In genomic region chr9:53272207-53272606, GRCm38 (mm10) we compare ENCODE assay signal across 24 mouse cellular contexts. TPM values are rescaled to one million over a fixed set of nuclear protein-coding genes. Genes with fewer than 3 reads are reported as not detected.
DNase-seq lines count a peak whose midpoint lies in the region; ATAC-seq and TF ChIP-seq lines count a peak whose summit lies in the region.
"Had no signal": no experiment of that assay in that cellular context is flagged by ENCODE, and none has a peak within 500 bp of the region (broad histone marks: within the 10 kb centered on the region; RNA-seq: fewer than 3 reads in every experiment).

No protein-coding gene starts in this region.

- no peaks in the 10 kb centered on the region for H3K36me3 ChIP-seq in heart, embryonic 15.5 days
- no peaks in the 10 kb centered on the region for H3K36me3 ChIP-seq in heart, embryonic 10.5 days
- H3K36me3 ChIP-seq in embryonic facial prominence, embryonic 15.5 days = no peaks in the 10 kb centered on the region
- no peaks in the 10 kb centered on the region for H3K36me3 ChIP-seq in limb, embryonic 12.5 days
- no peaks in the 10 kb centered on the region for H3K36me3 ChIP-seq in forebrain, embryonic 14.5 days (ENCODE audit: control insufficient read depth, insufficient read depth, low read length)
- H3K36me3 ChIP-seq: hindbrain, embryonic 12.5 days; midbrain, embryonic 13.5 days; neural tube, embryonic 12.5 days had no signal

- no peaks in the 10 kb centered on the region for H3K27me3 ChIP-seq in heart, embryonic 15.5 days
- H3K27me3 ChIP-seq in heart, embryonic 10.5 days (ENCODE audit: insufficient read depth, poor library complexity, severe bottlenecking) = no peaks in the 10 kb centered on the region
- H3K27me3 ChIP-seq in embryonic facial prominence, embryonic 15.5 days = no peaks in the 10 kb centered on the region
- H3K27me3 ChIP-seq in limb, embryonic 12.5 days = no peaks in the 10 kb centered on the region
- H3K27me3 ChIP-seq in forebrain, embryonic 14.5 days (replicated peaks; ENCODE audit: control insufficient read depth, insufficient read depth, low read length) = no peaks in the 10 kb centered on the region
- H3K27me3 ChIP-seq: CH12.LX; hindbrain, embryonic 12.5 days; midbrain, embryonic 13.5 days; neural tube, embryonic 12.5 days had no signal

- TF ChIP-seq CTCF in left cerebral cortex, adult 2 months (IDR thresholded peaks at IDR 0.05) = no peak

- peaks cover 3% of the 10 kb centered on the region; the same call in 1 of the 2 replicates for H3K4me1 ChIP-seq in heart, embryonic 15.5 days (replicated peaks)
- H3K4me1 ChIP-seq in heart, embryonic 10.5 days = no peaks in the 10 kb centered on the region
- peaks cover 7% of the 10 kb centered on the region; the same call in 1 of the 2 replicates for H3K4me1 ChIP-seq in embryonic facial prominence, embryonic 15.5 days
- peaks cover 9% of the 10 kb centered on the region for H3K4me1 ChIP-seq in limb, embryonic 12.5 days (replicated peaks)
- H3K4me1 ChIP-seq in forebrain, embryonic 14.5 days (ENCODE audit: control insufficient read depth, insufficient read depth, low read length) = no peaks in the 10 kb centered on the region
- H3K4me1 ChIP-seq: hindbrain, embryonic 12.5 days; midbrain, embryonic 13.5 days; neural tube, embryonic 12.5 days had no signal

- no peak overlapping the region for H3K4me3 ChIP-seq in heart, embryonic 15.5 days
- no peak overlapping the region for H3K4me3 ChIP-seq in heart, embryonic 10.5 days
- H3K4me3 ChIP-seq in left cerebral cortex, adult 2 months = no peak overlapping the region
- no peak overlapping the region for H3K4me3 ChIP-seq in embryonic facial prominence, embryonic 15.5 days (replicated peaks)
- H3K4me3 ChIP-seq in limb, embryonic 12.5 days (replicated peaks) = no peak overlapping the region
- H3K4me3 ChIP-seq in forebrain, embryonic 14.5 days (ENCODE audit: low read depth, low read length) = no peak overlapping the region
- H3K4me3 ChIP-seq: hindbrain, embryonic 12.5 days; midbrain, embryonic 13.5 days; neural tube, embryonic 12.5 days had no signal

- intact Hi-C loops in left cerebral cortex, adult 2 months (cut with DNase I) = loop anchor here (5.0 kb wide), 1 partner anchor 75 kb away; no protein-coding TSS in a partner anchor
- intact Hi-C loops in left cerebral cortex, postnatal 14 days (cut with DNase I) = no loop called here

- H3K9ac ChIP-seq in heart, embryonic 15.5 days = no peak overlapping the region
- H3K9ac ChIP-seq in embryonic facial prominence, embryonic 15.5 days = no peak overlapping the region
- no peak overlapping the region for H3K9ac ChIP-seq in limb, embryonic 12.5 days (replicated peaks)
- H3K9ac ChIP-seq in forebrain, embryonic 14.5 days (ENCODE audit: low read length) = no peak overlapping the region
- H3K9ac ChIP-seq: hindbrain, embryonic 12.5 days; midbrain, embryonic 13.5 days; neural tube, embryonic 12.5 days had no signal

- WGBS in heart, embryonic 15.5 days = 54% methylated on average over 5 of the region's 5 CpGs
- 68% methylated on average over 5 of the region's 5 CpGs for WGBS in heart, embryonic 10.5 days
- 31% methylated on average over 5 of the region's 5 CpGs for WGBS in embryonic facial prominence, embryonic 15.5 days
- 36% methylated on average over 5 of the region's 5 CpGs for WGBS in limb, embryonic 12.5 days
- WGBS in forebrain, embryonic 14.5 days = 56% methylated on average over 5 of the region's 5 CpGs

- ATAC-seq in heart, embryonic 15.5 days (replicated peaks; ENCODE audit: insufficient number of reproducible peaks, insufficient read depth, low FRiP score, low read depth) = no peak
- no peak for ATAC-seq in embryonic facial prominence, embryonic 15.5 days (ENCODE audit: insufficient number of reproducible peaks, low FRiP score, low TSS enrichment, low read depth)
- no peak for ATAC-seq in limb, embryonic 12.5 days (ENCODE audit: insufficient number of reproducible peaks, insufficient read depth, low FRiP score, low TSS enrichment, low read depth)
- no peak for ATAC-seq in forebrain, embryonic 14.5 days
- ATAC-seq: midbrain, embryonic 13.5 days had no signal

- DNase-seq in heart, embryonic 10.5 days (ENCODE audit: low spot score) = no peak
- no peak for DNase-seq in left cerebral cortex, adult 2 months (ENCODE audit: extremely low spot score in 1 of 2, low spot score in 2 of 2)
- no peak for DNase-seq in left cerebral cortex, postnatal 14 days (ENCODE audit: low spot score in 2 of 2)
- DNase-seq in spleen, postnatal 36 days (ENCODE audit: low spot score in 2 of 2) = no peak
- no peak for DNase-seq in forebrain, embryonic 14.5 days (ENCODE audit: low spot score)
- DNase-seq: adrenal gland, postnatal 25 days; cerebellum, adult 11-12 months; cerebellum, postnatal 14 days; gastrocnemius, postnatal 14 days; heart, adult 18-20 months; heart, postnatal 10 days; kidney, postnatal 4 days; lung, adult 18-20 months; right cerebral cortex, postnatal 4 days had no signal

- peak overlapping the region; percentile 37; the same call in 1 of the 2 replicates for H3K27ac ChIP-seq in heart, embryonic 15.5 days
- no peak overlapping the region for H3K27ac ChIP-seq in heart, embryonic 10.5 days
- peak overlapping the region; percentile 3; the same call in 1 of the 2 replicates for H3K27ac ChIP-seq in left cerebral cortex, adult 2 months
- H3K27ac ChIP-seq in embryonic facial prominence, embryonic 15.5 days (replicated peaks) = 0 out of 2 replicates have a peak overlapping the region, but pooled peaks have one; percentile 22
- peak overlapping the region; percentile 50 for H3K27ac ChIP-seq in limb, embryonic 12.5 days
- no peak overlapping the region for H3K27ac ChIP-seq in forebrain, embryonic 14.5 days (ENCODE audit: low read depth, low read length)
- H3K27ac ChIP-seq: hindbrain, embryonic 12.5 days; macrophage; midbrain, embryonic 13.5 days; neural tube, embryonic 12.5 days had no signal

- H3K4me2 ChIP-seq in heart, embryonic 15.5 days = no peak overlapping the region
- H3K4me2 ChIP-seq in embryonic facial prominence, embryonic 15.5 days (replicated peaks) = no peak overlapping the region
- H3K4me2 ChIP-seq in limb, embryonic 12.5 days = no peak overlapping the region
- H3K4me2 ChIP-seq in forebrain, embryonic 14.5 days (ENCODE audit: low read length) = no peak overlapping the region
- H3K4me2 ChIP-seq: hindbrain, embryonic 12.5 days; liver, embryonic 11.5 days; midbrain, embryonic 13.5 days; neural tube, embryonic 12.5 days had no signal

- H3K9me3 ChIP-seq in heart, embryonic 15.5 days (replicated peaks) = no peaks in the 10 kb centered on the region
- no peaks in the 10 kb centered on the region for H3K9me3 ChIP-seq in heart, embryonic 10.5 days
- no peaks in the 10 kb centered on the region for H3K9me3 ChIP-seq in embryonic facial prominence, embryonic 15.5 days (replicated peaks)
- no peaks in the 10 kb centered on the region for H3K9me3 ChIP-seq in limb, embryonic 12.5 days
- no peaks in the 10 kb centered on the region for H3K9me3 ChIP-seq in forebrain, embryonic 14.5 days (replicated peaks; ENCODE audit: control insufficient read depth, low read length)
- H3K9me3 ChIP-seq: hindbrain, embryonic 12.5 days; midbrain, embryonic 13.5 days; neural tube, embryonic 12.5 days had no signal

RNA-seq across cellular contexts. Expression of gene Ddx10, which starts 24.4 kb away (rescaled TPM):
- 14.8 and 17.5 TPM in 2 replicates for polyA plus RNA-seq in heart, embryonic 15.5 days (2015; fragmentation: Nextera tagmentation; extraction: Ambion mirVana)
- polyA plus RNA-seq in heart, embryonic 10.5 days (2016; fragmentation: Nextera tagmentation; extraction: Ambion mirVana) = 23.2 and 25.5 TPM in 2 replicates
- total RNA-seq in left cerebral cortex, adult 2 months (2021) = 10 to 100 TPM; 19.8 to 22.1 TPM
- total RNA-seq in left cerebral cortex, postnatal 14 days (2021) = 10 to 100 TPM; 20.9 to 21.1 TPM
- 23.4 and 26.0 TPM in 2 replicates for polyA plus RNA-seq in embryonic facial prominence, embryonic 15.5 days (2015; fragmentation: Nextera tagmentation; extraction: Ambion mirVana)
- 31.0 and 31.8 TPM in 2 replicates for polyA plus RNA-seq in limb, embryonic 12.5 days (2016; fragmentation: Nextera tagmentation; extraction: Ambion mirVana)
- polyA plus RNA-seq in forebrain, embryonic 14.5 days (2014; fragmentation: Nextera tagmentation; extraction: Ambion mirVana) = 22.8 and 24.7 TPM in 2 replicates

RNA-seq across cellular contexts. Expression of gene Exph5, which starts 29.3 kb away (rescaled TPM):
- 0.31 and 0.93 TPM in 2 replicates for polyA plus RNA-seq in heart, embryonic 15.5 days (2015; fragmentation: Nextera tagmentation; extraction: Ambion mirVana)
- 0.31 and 0.65 TPM in 2 replicates for polyA plus RNA-seq in heart, embryonic 10.5 days (2016; fragmentation: Nextera tagmentation; extraction: Ambion mirVana)
- total RNA-seq in left cerebral cortex, adult 2 months (2021) = 10 to 100 TPM; 27.4 to 33.4 TPM
- 10 to 100 TPM; 12.8 to 19.1 TPM for total RNA-seq in left cerebral cortex, postnatal 14 days (2021)
- 2.3 and 2.4 TPM in 2 replicates for polyA plus RNA-seq in embryonic facial prominence, embryonic 15.5 days (2015; fragmentation: Nextera tagmentation; extraction: Ambion mirVana)
- 1.4 TPM in 2 replicates for polyA plus RNA-seq in limb, embryonic 12.5 days (2016; fragmentation: Nextera tagmentation; extraction: Ambion mirVana)
- polyA plus RNA-seq in forebrain, embryonic 14.5 days (2014; fragmentation: Nextera tagmentation; extraction: Ambion mirVana) = 0.05 and 0.19 TPM in 2 replicates
- total RNA-seq: CH12.LX, MEL had no signal
- polyA plus RNA-seq: macrophage had no signal

Comparison
In these comparisons a context has a peak if more than half of its experiments do, and no peak if none do; other contexts are left out.
1. H3K27ac ChIP-seq: peak in heart, embryonic 15.5 days (single experiment), left cerebral cortex, adult 2 months (single experiment), embryonic facial prominence, embryonic 15.5 days (single experiment) and limb, embryonic 12.5 days (single experiment); none in heart, embryonic 10.5 days (single experiment) and forebrain, embryonic 14.5 days (single experiment).